7 mouse cellular contexts compared by ENCODE assay signal in the genomic region with DNA sequence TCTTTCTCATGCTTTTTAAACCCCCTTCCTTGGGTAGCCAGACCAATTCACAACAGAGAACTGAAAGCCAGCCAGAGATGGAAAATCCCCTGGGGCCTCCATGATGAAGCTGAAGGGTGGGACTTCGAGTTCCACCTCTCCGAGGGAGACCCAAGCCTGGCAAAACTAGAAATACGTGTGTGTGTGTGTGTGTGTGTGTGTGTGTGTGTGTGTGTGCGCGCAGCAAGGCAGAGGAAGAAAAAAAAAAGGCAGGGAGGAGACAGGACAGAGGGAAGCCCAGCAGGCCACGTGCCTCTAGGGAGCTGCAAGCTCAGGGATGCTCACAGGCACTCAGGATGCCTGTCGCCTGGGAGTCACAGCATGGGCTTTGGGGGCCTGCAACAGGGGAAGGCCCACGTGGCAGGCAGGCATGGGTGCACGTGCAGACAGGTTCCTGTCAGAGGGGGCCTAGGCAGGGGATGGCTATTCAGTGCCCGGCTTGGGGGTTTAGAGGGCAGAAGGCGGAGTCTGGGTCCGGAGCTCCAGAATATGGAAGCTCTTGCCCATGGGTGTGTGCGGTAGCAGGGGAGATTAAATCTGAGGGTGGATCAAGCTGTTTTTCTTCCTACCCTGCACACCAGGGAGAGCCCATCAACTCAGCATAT. TPM values are rescaled to one million over a fixed set of nuclear protein-coding genes. Genes with fewer than 3 reads are reported as not detected.
DNase-seq lines count a peak whose midpoint lies in the region; ATAC-seq and TF ChIP-seq lines count a peak whose summit lies in the region.

No protein-coding gene starts in this region.

- no peak for ATAC-seq in megakaryocyte, adult 5-6 weeks (ENCODE audit: poor library complexity, severe bottlenecking)
- ATAC-seq in forebrain, postnatal 0 days, result peak; percentile 69
- ATAC-seq in limb, embryonic 11.5 days (ENCODE audit: insufficient number of reproducible peaks, low FRiP score, low TSS enrichment, low read depth), result no peak

- H3K36me3 ChIP-seq in megakaryocyte, embryonic 14.5 days (replicated peaks; ENCODE audit: low read length), result peaks cover 44% of the 10 kb centered on the region
- peaks cover 22% of the 10 kb centered on the region for H3K36me3 ChIP-seq in forebrain, postnatal 0 days (ENCODE audit: insufficient read depth)
- peaks cover 10% of the 10 kb centered on the region; the same call in 1 of the 2 replicates for H3K36me3 ChIP-seq in limb, embryonic 11.5 days (ENCODE audit: control insufficient read depth, insufficient read depth, low read length)

- peak overlapping the region; percentile 65 for H3K9ac ChIP-seq in forebrain, postnatal 0 days
- peak overlapping the region; percentile 73 for H3K9ac ChIP-seq in limb, embryonic 11.5 days (ENCODE audit: low read length)

- peak; percentile 78 for DNase-seq in brain, embryonic 14.5 days (ENCODE audit: low read depth)
- DNase-seq in forebrain, postnatal 0 days, result no peak
- DNase-seq in limb, embryonic 11.5 days (ENCODE audit: low spot score), result peak; percentile 60
- peak; percentile 53 for DNase-seq in neural tube, embryonic 10.5 days (ENCODE audit: extremely low spot score, low spot score)
- DNase-seq in urinary bladder, postnatal 25 days (ENCODE audit: low spot score), result no peak

- no peaks in the 10 kb centered on the region for H3K27me3 ChIP-seq in megakaryocyte, embryonic 14.5 days (replicated peaks)
- H3K27me3 ChIP-seq in forebrain, postnatal 0 days (ENCODE audit: insufficient read depth, low read length), result no peaks in the 10 kb centered on the region
- no peaks in the 10 kb centered on the region for H3K27me3 ChIP-seq in limb, embryonic 11.5 days (ENCODE audit: control insufficient read depth, insufficient read depth, low read length)

- peak overlapping the region; percentile 66 for H3K4me2 ChIP-seq in forebrain, postnatal 0 days (ENCODE audit: low read depth)
- H3K4me2 ChIP-seq in limb, embryonic 11.5 days (ENCODE audit: low read depth, severe bottlenecking), result peak overlapping the region; percentile 78

- H3K4me1 ChIP-seq in megakaryocyte, embryonic 14.5 days, result peaks cover 97% of the 10 kb centered on the region
- peaks cover 22% of the 10 kb centered on the region for H3K4me1 ChIP-seq in forebrain, postnatal 0 days (ENCODE audit: insufficient read depth)
- peaks cover 34% of the 10 kb centered on the region for H3K4me1 ChIP-seq in limb, embryonic 11.5 days (ENCODE audit: control insufficient read depth, insufficient read depth, low read length)

- TF ChIP-seq CTCF in brain, embryonic 14.5 days (IDR thresholded peaks at IDR 0.05; ENCODE audit: borderline replicate concordance, extremely low read depth, insufficient read depth, insufficient read length), result no peak
- TF ChIP-seq CTCF in forebrain, postnatal 0 days (IDR thresholded peaks at IDR 0.05; ENCODE audit: low read depth), result no peak

- no peak for TF ChIP-seq POLR2A in brain, embryonic 14.5 days (IDR thresholded peaks at IDR 0.05; ENCODE audit: borderline replicate concordance, extremely low read depth, insufficient read depth, insufficient read length, poor library complexity, severe bottlenecking)

- H3K9me3 ChIP-seq in megakaryocyte, embryonic 14.5 days, result no peaks in the 10 kb centered on the region
- H3K9me3 ChIP-seq in forebrain, postnatal 0 days (ENCODE audit: low read length), result no peaks in the 10 kb centered on the region
- no peaks in the 10 kb centered on the region for H3K9me3 ChIP-seq in limb, embryonic 11.5 days (ENCODE audit: control insufficient read depth, low read length)

- H3K4me3 ChIP-seq in megakaryocyte, embryonic 14.5 days (replicated peaks), result peak overlapping the region; percentile 92
- peak overlapping the region; percentile 40 for H3K4me3 ChIP-seq in forebrain, postnatal 0 days (ENCODE audit: low read depth, low read length)
- peak overlapping the region; percentile 39 for H3K4me3 ChIP-seq in limb, embryonic 11.5 days (ENCODE audit: low read depth, low read length)

- WGBS in forebrain, postnatal 0 days, result 11% methylated on average over 13 of the region's 13 CpGs
- WGBS in limb, embryonic 11.5 days, result 10% methylated on average over 13 of the region's 13 CpGs

- peak overlapping the region; percentile 95 for H3K27ac ChIP-seq in forebrain, postnatal 0 days (ENCODE audit: low read depth, low read length)
- peak overlapping the region; percentile 78 for H3K27ac ChIP-seq in limb, embryonic 11.5 days (replicated peaks; ENCODE audit: low read depth, low read length)

RNA-seq across cellular contexts. Expression of a gene that starts 28.0 kb away (rescaled TPM):
- polyA plus RNA-seq in megakaryocyte, embryonic 14.5 days (2012; ENCODE audit: insufficient read depth, low replicate concordance), result 0.04 TPM in 1 of 2 replicates, not detected in the other
- 0.32 and 0.65 TPM in 2 replicates for total RNA-seq in megakaryocyte, adult 5-6 weeks (2015)
- total RNA-seq in megakaryocyte, adult 5-6 weeks (2017), result 0.16 and 0.73 TPM in 2 replicates
- polyA plus RNA-seq in brain, embryonic 14.5 days (2012; rRNA removed), result 3.2 TPM in 2 replicates
- total RNA-seq in forebrain, postnatal 0 days (2014; rRNA removed), result 13.9 and 14.2 TPM in 2 replicates
- polyA plus RNA-seq in forebrain, postnatal 0 days (2015; fragmentation: Nextera tagmentation; extraction: Ambion mirVana), result 9.3 and 12.0 TPM in 2 replicates
- 0.70 and 0.99 TPM in 2 replicates for polyA plus RNA-seq in limb, embryonic 11.5 days (2014; fragmentation: Nextera tagmentation; extraction: Ambion mirVana)

RNA-seq across cellular contexts. Expression of a gene that starts 42.4 kb away (rescaled TPM):
- polyA plus RNA-seq in megakaryocyte, embryonic 14.5 days (2012; ENCODE audit: insufficient read depth, low replicate concordance), result 9.8 and 10.1 TPM in 2 replicates
- 24.6 and 27.0 TPM in 2 replicates for total RNA-seq in megakaryocyte, adult 5-6 weeks (2015)
- total RNA-seq in megakaryocyte, adult 5-6 weeks (2017), result 17.0 and 25.0 TPM in 2 replicates
- 6.8 and 7.9 TPM in 2 replicates for polyA plus RNA-seq in brain, embryonic 14.5 days (2012; rRNA removed)
- total RNA-seq in forebrain, postnatal 0 days (2014; rRNA removed), result 7.0 and 7.9 TPM in 2 replicates
- 2.2 and 2.5 TPM in 2 replicates for polyA plus RNA-seq in forebrain, postnatal 0 days (2015; fragmentation: Nextera tagmentation; extraction: Ambion mirVana)
- 6.1 and 6.6 TPM in 2 replicates for polyA plus RNA-seq in limb, embryonic 11.5 days (2014; fragmentation: Nextera tagmentation; extraction: Ambion mirVana)

Comparison
In these comparisons a context has a peak if more than half of its experiments do, and no peak if none do; other contexts are left out.
1. H3K4me3 ChIP-seq: peak in every context shown above with its lines; median percentile 92 in megakaryocyte, embryonic 14.5 days; 40 in forebrain, postnatal 0 days; 39 in limb, embryonic 11.5 days.
2. DNase-seq: peak in brain, embryonic 14.5 days (single experiment), limb, embryonic 11.5 days (single experiment) and neural tube, embryonic 10.5 days (single experiment); none in forebrain, postnatal 0 days (single experiment) and urinary bladder, postnatal 25 days (single experiment).